Mouse (Mus musculus) spleen, embryonic (tissue): ENCODE results near the gene AL731706.1.
"Not testable (repeated sequence)": the region's sequence is repeated elsewhere in the genome, so short reads cannot be mapped to it uniquely, and the experiment has no call there.

Experiments used
- CTCF ChIA-PET: fragments of 350-600 bp; sonication (Branson Sonifier 250); formaldehyde crosslinking; loops from one replicate; lab custom pipeline; 2022; lab: Charles Lee

Gene AL731706.1

GRCm38 (mm10) chr2:136891068-136891950, at the start of gene AL731706.1, which contains the start of the genes Slx4ip and Mkks:
TSS of gene AL731706.1 (minus strand) at chr2:136891389.
TSS of gene Slx4ip (plus strand) at chr2:136891218.
TSS of gene Mkks (minus strand) at chr2:136891389.
- CTCF ChIA-PET = interaction anchor here (0.7 kb wide), 1 partner anchor 15 kb away, joined by 7 read pairs; no protein-coding TSS in a partner anchor

GRCm38 (mm10) chr2:136938249-136938648, 47.1 kb upstream of the AL731706.1 start:
- CTCF ChIA-PET = no interaction called here

DNA sequence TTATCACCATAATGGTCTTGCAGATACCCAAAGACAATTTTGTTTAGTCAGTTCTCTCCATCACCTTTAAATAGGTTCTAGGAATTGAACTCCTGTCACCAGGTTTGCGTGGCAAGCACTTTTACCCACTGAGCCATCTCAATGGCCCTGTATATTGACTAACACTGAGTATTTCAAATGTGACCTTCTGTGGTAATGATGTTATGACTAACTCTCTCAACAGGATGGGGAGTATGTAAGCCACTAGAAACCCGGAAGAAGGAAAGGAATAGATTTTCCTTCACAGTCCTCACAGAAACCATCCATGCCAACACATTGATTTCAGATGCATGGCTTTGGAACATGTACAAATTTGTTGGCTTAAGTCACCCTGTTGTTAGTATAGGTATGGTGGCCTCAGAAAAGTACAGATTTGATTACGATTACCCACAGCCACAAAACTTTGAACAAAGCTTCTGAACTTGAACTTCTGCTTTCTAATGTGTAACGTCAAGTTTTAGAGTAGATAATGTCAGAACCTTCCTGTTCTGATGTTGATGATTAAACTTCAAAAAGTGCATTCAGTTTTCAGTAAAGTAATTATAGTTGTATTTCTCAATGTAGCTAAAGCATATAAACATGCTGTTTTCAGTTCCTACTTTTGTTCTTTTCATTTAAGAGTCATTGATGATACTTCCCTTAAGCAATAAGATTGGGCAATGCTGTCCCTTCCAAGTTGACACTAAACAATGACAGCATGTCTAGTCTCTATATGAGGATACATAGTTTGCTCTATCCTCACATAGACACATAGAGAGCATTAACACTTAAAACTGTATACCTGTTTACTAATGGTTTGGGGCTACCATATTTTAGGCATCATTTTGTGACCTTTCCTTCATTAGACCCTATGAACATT, 45.5 kb upstream of the AL731706.1 start:
- CTCF ChIA-PET = interaction anchor here (0.7 kb wide), 1 partner anchor 24 kb away, joined by 3 read pairs; no protein-coding TSS in a partner anchor

DNA sequence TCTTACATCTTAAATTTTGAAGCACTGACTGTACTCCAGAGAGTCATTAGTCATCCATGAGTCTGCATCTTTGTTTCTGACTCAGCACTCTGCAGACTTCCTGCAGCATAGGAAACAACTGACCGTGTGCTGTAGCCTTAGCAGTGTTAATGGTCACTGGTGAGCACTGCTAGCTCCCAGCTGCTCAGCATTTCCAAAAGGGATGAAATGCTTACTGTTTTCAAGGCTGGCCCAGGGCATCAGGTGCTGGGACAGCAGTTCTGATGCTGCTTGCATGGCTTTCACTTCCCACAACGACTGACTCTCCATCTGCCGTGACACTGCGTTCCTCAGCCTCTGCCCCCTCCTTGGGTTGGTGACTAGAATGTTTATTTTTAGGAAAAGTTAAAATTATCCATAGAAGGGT, 29.8 kb upstream of the AL731706.1 start:
- CTCF ChIA-PET = no interaction called here

GRCm38 (mm10) chr2:136920257-136920993, 29.2 kb upstream of the AL731706.1 start:
- CTCF ChIA-PET = no interaction called here

- CTCF ChIA-PET = no interaction called here
Measured at GRCm38 (mm10) chr2:136919433-136919832, 28.2 kb upstream of the AL731706.1 start.

DNA sequence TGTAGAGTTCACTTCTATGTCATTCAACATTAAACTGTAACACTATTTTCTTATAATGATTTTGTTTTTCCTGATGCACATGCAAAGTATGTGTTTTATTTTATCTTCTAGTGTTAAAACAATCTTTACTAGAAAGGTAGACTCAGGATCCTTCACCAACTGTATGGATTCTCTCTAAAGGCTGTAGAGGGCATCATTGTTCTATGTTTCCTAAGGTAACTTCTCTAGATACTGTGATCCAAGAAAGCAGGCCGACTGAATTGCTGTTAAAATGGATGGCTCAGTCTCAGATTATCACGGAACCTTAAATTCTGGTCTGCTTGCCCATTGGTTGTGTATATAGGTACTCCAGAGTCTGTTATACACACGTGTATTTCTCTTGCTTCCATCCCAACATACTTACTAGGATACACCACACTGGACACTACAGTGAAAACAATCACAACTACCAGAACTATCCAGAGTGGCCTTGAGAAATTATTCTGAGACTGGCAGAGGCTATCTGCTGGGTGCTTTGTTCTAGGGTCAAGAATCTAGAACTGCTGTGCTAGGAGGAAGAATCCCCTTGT, 23.2 kb upstream of the AL731706.1 start:
- CTCF ChIA-PET = no interaction called here

- CTCF ChIA-PET = no interaction called here
Measured at GRCm38 (mm10) chr2:136913021-136913420, 21.8 kb upstream of the AL731706.1 start.

GRCm38 (mm10) chr2:136911958-136912411, 20.8 kb upstream of the AL731706.1 start:
- CTCF ChIA-PET = no interaction called here

GRCm38 (mm10) chr2:136909298-136909697, 18.1 kb upstream of the AL731706.1 start:
- CTCF ChIA-PET = no interaction called here

GRCm38 (mm10) chr2:136908596-136908995, 17.4 kb upstream of the AL731706.1 start:
- CTCF ChIA-PET = no interaction called here

DNA sequence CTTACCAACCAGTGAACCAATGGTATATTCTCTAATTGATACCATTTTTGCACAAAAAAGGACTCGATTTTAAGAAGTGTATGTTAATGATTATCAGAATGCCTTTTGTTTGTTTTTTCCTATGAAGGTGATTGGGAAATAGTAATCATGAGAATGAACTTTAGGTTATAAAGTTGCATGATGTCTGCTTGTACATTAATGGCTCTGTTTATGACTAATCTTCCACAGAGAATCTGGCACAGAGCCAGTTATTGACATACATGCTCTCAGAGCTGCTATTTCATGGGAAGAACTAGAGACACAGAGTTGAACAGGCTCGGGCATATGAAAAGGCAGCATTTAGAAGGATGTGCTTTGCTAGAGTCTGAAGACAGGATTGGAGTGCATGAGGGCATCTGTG, 4.9 kb upstream of the AL731706.1 start:
- CTCF ChIA-PET = no interaction called here

GRCm38 (mm10) chr2:136894494-136894893, 3.3 kb upstream of the AL731706.1 start:
- CTCF ChIA-PET = no interaction called here

DNA sequence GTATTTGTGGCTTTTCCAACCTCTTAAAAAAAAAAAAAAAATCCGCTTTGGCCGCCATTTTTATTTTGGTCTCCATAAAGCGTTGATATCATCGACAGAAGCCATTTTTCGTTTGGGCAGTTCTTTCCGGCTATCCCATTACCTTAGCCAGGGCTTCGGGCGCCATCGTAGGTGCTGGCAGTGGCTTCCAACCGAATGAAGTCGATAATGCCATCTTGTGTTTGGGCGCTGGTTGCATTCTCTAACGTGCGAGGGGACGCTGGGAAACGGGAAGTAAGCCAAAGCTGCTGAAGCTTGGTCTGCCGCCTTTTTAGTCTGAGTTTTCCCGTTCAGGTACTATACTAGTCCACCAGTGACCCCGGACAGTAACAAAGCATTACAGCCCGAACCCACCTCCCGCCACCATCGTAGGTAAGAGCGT, 772 bp upstream of the AL731706.1 start:
- CTCF ChIA-PET = interaction anchor here (0.7 kb wide), 1 partner anchor 14 kb away, joined by 7 read pairs; no protein-coding TSS in a partner anchor

- CTCF ChIA-PET = not testable (repeated sequence)
Measured at GRCm38 (mm10) chr2:136890716-136891067, 497 bp downstream of the AL731706.1 start.

- CTCF ChIA-PET = no interaction called here
Measured at GRCm38 (mm10) chr2:136886846-136887245, 4.3 kb downstream of the AL731706.1 start.

GRCm38 (mm10) chr2:136885579-136885978, 5.6 kb downstream of the AL731706.1 start, which contains the start of gene AL731706.2:
TSS of gene AL731706.2 (minus strand) at chr2:136885679.
- CTCF ChIA-PET = no interaction called here

GRCm38 (mm10) chr2:136854543-136855388, 36.4 kb downstream of the AL731706.1 start:
- CTCF ChIA-PET = no interaction called here

DNA sequence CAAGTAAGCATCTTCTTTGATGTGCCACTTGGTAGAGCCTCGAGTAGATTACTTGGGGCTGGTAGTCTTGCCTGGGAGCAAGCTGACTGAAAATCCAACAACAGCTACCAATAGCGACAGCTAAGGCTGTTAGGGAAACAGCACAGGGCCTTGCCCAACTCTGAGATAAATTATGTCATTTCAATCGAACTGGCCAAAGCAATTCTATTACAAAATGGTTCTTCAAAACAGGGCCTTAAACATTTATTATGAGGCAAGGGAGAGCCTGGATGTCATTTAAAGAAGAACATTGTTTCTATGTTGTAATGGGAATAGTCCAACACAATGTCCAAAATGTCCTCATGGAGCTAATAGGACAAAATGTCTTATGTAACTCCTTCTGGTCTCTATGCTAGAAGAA, 40.8 kb downstream of the AL731706.1 start:
- CTCF ChIA-PET = no interaction called here

- CTCF ChIA-PET = no interaction called here
Measured at GRCm38 (mm10) chr2:136837994-136838393, 53.2 kb downstream of the AL731706.1 start.
